Mouse (Mus musculus): ENCODE results near the gene 1700018G05Rik. TPM values are rescaled to one million over a fixed set of nuclear protein-coding genes. Genes with fewer than 3 reads are reported as not detected.
"Not testable (repeated sequence)": the region's sequence is repeated elsewhere in the genome, so short reads cannot be mapped to it uniquely, and the experiment has no call there.

Gene 1700018G05Rik
- polyA plus RNA-seq, 1 experiment = not detected

DNA sequence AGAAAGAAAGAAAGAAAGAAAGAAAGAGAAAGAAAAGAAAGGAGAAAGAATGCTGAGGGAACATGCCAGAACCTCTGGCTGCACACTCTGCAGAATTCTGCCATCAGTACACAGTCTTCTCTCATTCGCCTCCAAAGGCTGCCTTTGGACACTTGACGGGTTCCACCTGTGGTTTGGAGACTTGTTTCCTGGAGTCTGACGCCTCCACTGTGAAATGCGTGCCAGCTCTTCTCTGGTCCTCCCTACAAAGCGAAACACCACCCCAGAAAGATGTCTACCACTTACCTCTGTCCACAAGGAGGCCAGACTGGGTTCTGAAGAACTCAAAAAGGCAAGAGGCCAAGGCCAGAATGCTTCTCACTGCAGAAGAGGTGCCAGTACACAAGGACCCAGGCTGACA is 8.6 kb downstream of the 1700018G05Rik start:
- no peaks in the 10 kb centered on the region for H3K36me3 ChIP-seq (ENCODE audit: control insufficient read depth, insufficient read depth, low read length)
- H3K4me1 ChIP-seq (replicated peaks; ENCODE audit: control insufficient read depth, insufficient read depth, low read length) = no peaks in the 10 kb centered on the region
- WGBS = 60% methylated on average over 5 of the region's 5 CpGs
- no peak overlapping the region for H3K4me3 ChIP-seq (ENCODE audit: control insufficient read depth, insufficient read depth, low read length)
- H3K27ac ChIP-seq (ENCODE audit: control insufficient read depth, insufficient read depth, low read length) = no peak overlapping the region
- H3K27me3 ChIP-seq (ENCODE audit: control insufficient read depth, insufficient read depth, low read length) = no peaks in the 10 kb centered on the region
- TF ChIP-seq POLR2A (IDR thresholded peaks at IDR 0.05; ENCODE audit: control insufficient read depth, extremely low read depth, insufficient read depth, low read length, poor library complexity) (no peak), CTCF (IDR thresholded peaks at IDR 0.05; ENCODE audit: borderline replicate concordance, control insufficient read depth, extremely low read depth, insufficient read depth, low read length, poor library complexity) (no peak)
- no peak for DNase-seq

DNA sequence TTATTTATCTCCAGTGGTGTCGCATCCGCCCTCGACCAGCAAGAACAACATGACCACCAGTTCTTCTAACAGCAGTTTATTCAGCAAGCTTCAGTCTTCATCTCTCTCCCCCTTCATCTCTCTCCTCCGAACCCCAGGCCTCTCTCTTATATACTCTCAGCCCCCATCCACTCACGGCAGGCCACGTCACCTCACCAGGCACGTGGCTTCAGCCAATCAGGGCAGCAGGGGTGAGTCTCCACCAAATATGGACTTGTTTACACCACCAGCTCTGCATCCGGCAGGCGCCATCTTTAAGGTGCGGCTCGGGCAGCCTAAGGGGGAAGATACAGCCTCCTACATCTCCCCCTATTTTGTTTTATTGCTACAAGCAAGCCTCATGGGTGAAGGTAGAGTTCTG is 22.0 kb downstream of the 1700018G05Rik start:
- H3K27me3 ChIP-seq (ENCODE audit: control insufficient read depth, insufficient read depth, low read length); H3K36me3 ChIP-seq (ENCODE audit: control insufficient read depth, insufficient read depth, low read length); H3K4me3 ChIP-seq (ENCODE audit: control insufficient read depth, insufficient read depth, low read length); H3K4me1 ChIP-seq (replicated peaks; ENCODE audit: control insufficient read depth, insufficient read depth, low read length); DNase-seq; H3K27ac ChIP-seq (ENCODE audit: control insufficient read depth, insufficient read depth, low read length): not testable (repeated sequence)
- WGBS = 91% methylated on average over 11 of the region's 11 CpGs

DNA sequence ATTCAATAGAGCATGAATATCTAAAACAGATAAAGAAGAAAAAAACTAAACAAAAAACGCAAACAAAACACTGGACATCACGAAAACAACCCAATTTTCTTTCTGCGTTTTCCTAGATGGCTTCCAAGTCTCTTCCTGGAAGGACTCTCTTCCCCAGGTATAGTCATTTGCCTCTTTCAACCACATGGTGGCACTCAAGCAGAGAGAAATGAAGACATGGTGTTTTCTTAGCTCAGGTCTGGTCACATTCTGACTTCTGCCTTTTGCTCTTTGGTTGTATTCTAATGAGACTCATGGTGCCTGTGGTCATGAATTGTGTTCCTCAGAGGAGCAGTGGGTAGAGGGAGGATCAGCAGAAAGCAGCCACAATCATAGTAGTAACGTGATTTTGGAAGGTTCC is 30.7 kb downstream of the 1700018G05Rik start:
- H3K4me1 ChIP-seq (replicated peaks; ENCODE audit: control insufficient read depth, insufficient read depth, low read length) = no peaks in the 10 kb centered on the region
- H3K27ac ChIP-seq (ENCODE audit: control insufficient read depth, insufficient read depth, low read length) = no peak overlapping the region
- TF ChIP-seq CTCF (IDR thresholded peaks at IDR 0.05; ENCODE audit: borderline replicate concordance, control insufficient read depth, extremely low read depth, insufficient read depth, low read length, poor library complexity) = no peak
- H3K36me3 ChIP-seq (ENCODE audit: control insufficient read depth, insufficient read depth, low read length) = no peaks in the 10 kb centered on the region
- H3K4me3 ChIP-seq (ENCODE audit: control insufficient read depth, insufficient read depth, low read length) = no peak overlapping the region
- no peak for DNase-seq
- WGBS = 38% methylated on average over 4 of the region's 4 CpGs
- H3K27me3 ChIP-seq (ENCODE audit: control insufficient read depth, insufficient read depth, low read length) = no peaks in the 10 kb centered on the region

DNA sequence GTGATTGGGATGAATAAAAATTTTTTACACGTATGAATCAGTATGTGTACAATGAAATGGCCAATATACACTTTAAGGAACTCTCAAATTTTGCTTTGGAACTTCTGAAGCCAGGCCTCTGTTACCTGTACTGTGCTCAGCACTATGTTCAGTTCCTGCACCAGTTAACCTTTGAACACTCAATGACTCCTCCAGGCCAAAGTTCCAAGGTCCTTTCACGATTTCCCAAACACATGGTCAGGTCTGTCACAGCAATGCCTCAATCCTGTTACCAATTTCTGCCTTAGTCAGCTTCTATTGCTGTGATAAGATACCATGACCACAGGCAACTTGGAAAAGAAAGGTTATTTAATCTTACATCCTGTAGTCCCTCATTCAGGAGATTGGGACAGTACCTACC is 32.4 kb downstream of the 1700018G05Rik start:
- DNase-seq = no peak
- TF ChIP-seq POLR2A (IDR thresholded peaks at IDR 0.05; ENCODE audit: control insufficient read depth, extremely low read depth, insufficient read depth, low read length, poor library complexity) (no peak), CTCF (IDR thresholded peaks at IDR 0.05; ENCODE audit: borderline replicate concordance, control insufficient read depth, extremely low read depth, insufficient read depth, low read length, poor library complexity) (no peak)
- 89% methylated on average over 2 of the region's 2 CpGs for WGBS
- H3K4me1 ChIP-seq (replicated peaks; ENCODE audit: control insufficient read depth, insufficient read depth, low read length) = no peaks in the 10 kb centered on the region
- H3K27ac ChIP-seq (ENCODE audit: control insufficient read depth, insufficient read depth, low read length) = no peak overlapping the region
- no peaks in the 10 kb centered on the region for H3K27me3 ChIP-seq (ENCODE audit: control insufficient read depth, insufficient read depth, low read length)
- no peaks in the 10 kb centered on the region for H3K36me3 ChIP-seq (ENCODE audit: control insufficient read depth, insufficient read depth, low read length)
- no peak overlapping the region for H3K4me3 ChIP-seq (ENCODE audit: control insufficient read depth, insufficient read depth, low read length)

Other genes with a start within 250 kb of the 1700018G05Rik start
- gene Gm3880, start 241.4 kb upstream of the 1700018G05Rik start, polyA plus RNA-seq (2012; rRNA removed) = not detected in 2 replicates
- gene Gm9112, start 220.7 kb upstream of the 1700018G05Rik start, polyA plus RNA-seq (2012; rRNA removed) = not detected in 2 replicates
- gene Dmrtc1b, start 220.5 kb upstream of the 1700018G05Rik start, polyA plus RNA-seq (2012; rRNA removed) = not detected in 2 replicates
- gene Dmrtc1c1, start 125.4 kb upstream of the 1700018G05Rik start, polyA plus RNA-seq (2012; rRNA removed) = not detected in 2 replicates
- gene Dmrtc1c2, start 73.8 kb upstream of the 1700018G05Rik start, polyA plus RNA-seq (2012; rRNA removed) = not detected in 2 replicates
- gene 1700031F05Rik, start 60.4 kb upstream of the 1700018G05Rik start, polyA plus RNA-seq (2012; rRNA removed) = 0.09 TPM in 1 of 2 replicates, not detected in the other
- 0.40 and 0.73 TPM in 2 replicates for gene Dmrtc1a, start 19.7 kb upstream of the 1700018G05Rik start, polyA plus RNA-seq (2012; rRNA removed)
- not detected in 2 replicates for gene 1700011M02Rik, start 19.5 kb upstream of the 1700018G05Rik start, polyA plus RNA-seq (2012; rRNA removed)

Data from thymus, adult 2 months (tissue).